Mouse (Mus musculus): Measurements from ENCODE around the gene Gm3336.

The Gm3336 gene

GRCm38 (mm10) chr8:70763354-70763753 is 45.0 kb downstream of the Gm3336 start:
- no peak for DNase-seq (ENCODE audit: low spot score in 2 of 2)

- no peak for DNase-seq (ENCODE audit: low spot score in 2 of 2)
Measured at GRCm38 (mm10) chr8:70764026-70764425, 45.7 kb downstream of the Gm3336 start.

- no peak for DNase-seq (ENCODE audit: low spot score in 2 of 2)
Measured at GRCm38 (mm10) chr8:70764676-70765075, 46.3 kb downstream of the Gm3336 start.

- DNase-seq (ENCODE audit: low spot score in 2 of 2), result no peak
Measured at GRCm38 (mm10) chr8:70765329-70765728, 47.0 kb downstream of the Gm3336 start.

GRCm38 (mm10) chr8:70765838-70766570 is 47.7 kb downstream of the Gm3336 start:
- DNase-seq (ENCODE audit: low spot score in 2 of 2), result no peak

GRCm38 (mm10) chr8:70766571-70767440 is 48.5 kb downstream of the Gm3336 start:
- DNase-seq (ENCODE audit: low spot score in 2 of 2), result peak; percentile 66 to 81

- no peak for DNase-seq (ENCODE audit: low spot score in 2 of 2)
Measured at GRCm38 (mm10) chr8:70767503-70767902, 49.2 kb downstream of the Gm3336 start.

- DNase-seq (ENCODE audit: low spot score in 2 of 2), result no peak
Measured at GRCm38 (mm10) chr8:70768231-70768776, 50.0 kb downstream of the Gm3336 start.

- no peak for DNase-seq (ENCODE audit: low spot score in 2 of 2)
Measured at GRCm38 (mm10) chr8:70768956-70769355, 50.6 kb downstream of the Gm3336 start.

- peak; percentile 86 to 97 for DNase-seq (ENCODE audit: low spot score in 2 of 2)
Measured at GRCm38 (mm10) chr8:70769359-70769758, 51.0 kb downstream of the Gm3336 start.

GRCm38 (mm10) chr8:70769858-70770257 is 51.5 kb downstream of the Gm3336 start:
- no peak for DNase-seq (ENCODE audit: low spot score in 2 of 2)

- DNase-seq (ENCODE audit: low spot score in 2 of 2), result no peak
Measured at GRCm38 (mm10) chr8:70770748-70771147, 52.4 kb downstream of the Gm3336 start.

- DNase-seq (ENCODE audit: low spot score in 2 of 2), result no peak
Measured at GRCm38 (mm10) chr8:70771217-70771616, 52.9 kb downstream of the Gm3336 start.

GRCm38 (mm10) chr8:70772075-70772474 is 53.7 kb downstream of the Gm3336 start:
- DNase-seq (ENCODE audit: low spot score in 2 of 2), result no peak

All from urinary bladder, postnatal 4 days (tissue).